Mouse (Mus musculus) spleen, adult 2 months (tissue): ENCODE data around the gene Vps35l. TPM values are rescaled to one million over a fixed set of nuclear protein-coding genes. Genes with fewer than 3 reads are reported as not detected.

Experiments
- DNase-seq, 2 experiments: peaks; one replicate each; pipeline versions ENCODE4 v3.0.0 to v3.0.0-alpha.2; 2012 to 2021; ENCODE audit warnings: low spot score in 2 of 2, low read depth in 1 of 2
- H3K27ac ChIP-seq: fragments of 200-500 bp; 2 replicates; pipeline ENCODE4 v1.5.1; 2012; ENCODE audit warnings: low read length, inconsistent platforms; ENCODE audit not compliant: insufficient read depth
- H3K27me3 ChIP-seq: fragments of 200-500 bp; 2 replicates; pipeline ENCODE4 v1.6.1; 2012; ENCODE audit warnings: mild to moderate bottlenecking, moderate library complexity, low read length, inconsistent platforms; ENCODE audit not compliant: control insufficient read depth, insufficient read depth
- H3K36me3 ChIP-seq: fragments of 200-500 bp; 2 replicates; pipeline ENCODE4 v1.6.1; 2012; ENCODE audit warnings: mild to moderate bottlenecking, low read length, inconsistent platforms; ENCODE audit not compliant: control insufficient read depth, insufficient read depth
- H3K4me1 ChIP-seq: fragments of 200-500 bp; 2 replicates; pipeline ENCODE4 v1.6.1; 2011; ENCODE audit warnings: inconsistent platforms; ENCODE audit not compliant: control insufficient read depth, insufficient read depth, insufficient read length
- H3K4me3 ChIP-seq: fragments of 200-500 bp; 2 replicates; pipeline ENCODE4 v1.5.1; 2011; ENCODE audit warnings: mild to moderate bottlenecking, inconsistent platforms; ENCODE audit not compliant: insufficient read depth, insufficient read length; ENCODE audit errors: extremely low read depth
- CTCF ChIP-seq: fragments of 200-500 bp; IDR thresholded peaks from 2 replicates; pipeline ENCODE4 v1.5.1; 2011; ENCODE audit warnings: mild to moderate bottlenecking, inconsistent platforms; ENCODE audit not compliant: insufficient read depth, insufficient read length, insufficient replicate concordance; ENCODE audit errors: extremely low read depth
- POLR2A ChIP-seq: fragments of 200-500 bp; IDR thresholded peaks from 2 replicates; pipeline ENCODE4 v1.6.1; 2011; ENCODE audit warnings: low read depth, low read length, inconsistent platforms
- whole genome bisulfite sequencing: fragments of 180-500 bp; shearing (Covaris S2); methylation state at CpG from one replicate; pipeline ENCODE4 v1.1.7; 2018; 5-methylcytosine and 5-hydroxymethylcytosine counted together
- polyA plus RNA-seq: library from polyadenylated mRNA; depleted of rRNA; stranded (reverse); fragments of >200 nt; gene quantifications from 2 replicates; pipeline ENCODE4 v1.2.3, GENCODE M21; 2012

The Vps35l gene
- polyA plus RNA-seq, 1 experiment, result 27.6 TPM

GRCm38 (mm10) chr7:118786091-118786490 lies 46.1 kb downstream of the Vps35l start:
- 93% methylated on average over 6 of the region's 6 CpGs for WGBS
- TF ChIP-seq CTCF, result no peak
- TF ChIP-seq POLR2A, result no peak
- H3K4me3 ChIP-seq, result no peak overlapping the region
- H3K27ac ChIP-seq, result no peak overlapping the region
- no peaks in the 10 kb centered on the region for H3K4me1 ChIP-seq
- peaks cover 8% of the 10 kb centered on the region; the same call in 1 of the 2 replicates for H3K36me3 ChIP-seq
- H3K27me3 ChIP-seq, result no peaks in the 10 kb centered on the region
- no peak for DNase-seq

- no peaks in the 10 kb centered on the region for H3K4me1 ChIP-seq
- WGBS, result 94% methylated on average over 5 of the region's 5 CpGs
- no peak overlapping the region for H3K27ac ChIP-seq
- peaks cover 11% of the 10 kb centered on the region for H3K36me3 ChIP-seq
- no peak for TF ChIP-seq POLR2A
- no peak for TF ChIP-seq CTCF
- no peak overlapping the region for H3K4me3 ChIP-seq
- no peaks in the 10 kb centered on the region for H3K27me3 ChIP-seq
- no peak for DNase-seq
These were observed 47.3 kb downstream of the Vps35l start for GRCm38 (mm10) chr7:118787326-118787725.

- Histone ChIP-seq H3K27me3 (no peaks in the 10 kb centered on the region), H3K27ac (no peak overlapping the region), H3K4me3 (no peak overlapping the region), H3K4me1 (no peaks in the 10 kb centered on the region), H3K36me3 (peaks cover 13% of the 10 kb centered on the region)
- WGBS, result 85% methylated on average over 7 of the region's 7 CpGs
- TF ChIP-seq POLR2A, result no peak
- TF ChIP-seq CTCF, result no peak
- DNase-seq, result no peak
These were observed 48.5 kb downstream of the Vps35l start for GRCm38 (mm10) chr7:118788481-118788880.

GRCm38 (mm10) chr7:118790292-118790691 lies 50.3 kb downstream of the Vps35l start:
- H3K4me3 ChIP-seq, result no peak overlapping the region

GRCm38 (mm10) chr7:118793899-118794298 lies 53.9 kb downstream of the Vps35l start:
- Histone ChIP-seq H3K36me3 (peaks cover 14% of the 10 kb centered on the region), H3K27ac (no peak overlapping the region)
- 94% methylated on average over 8 of the region's 8 CpGs for WGBS

More at GRCm38 (mm10) chr7:118790292-118790691, 50.3 kb downstream of the Vps35l start:
- Histone ChIP-seq H3K27ac (no peak overlapping the region), H3K36me3 (peaks cover 13% of the 10 kb centered on the region), H3K27me3 (no peaks in the 10 kb centered on the region), H3K4me1 (no peaks in the 10 kb centered on the region)
- DNase-seq, result no peak
- TF ChIP-seq POLR2A (no peak), CTCF (no peak)
- WGBS, result 94% methylated on average over 5 of the region's 5 CpGs

GRCm38 (mm10) chr7:118795779-118796178 lies 55.8 kb downstream of the Vps35l start:
- Histone ChIP-seq H3K36me3 (peaks cover 18% of the 10 kb centered on the region), H3K27me3 (no peaks in the 10 kb centered on the region), H3K27ac (no peak overlapping the region), H3K4me1 (peaks cover 3% of the 10 kb centered on the region; the same call in 1 of the 2 replicates), H3K4me3 (no peak overlapping the region)
- TF ChIP-seq POLR2A (no peak), CTCF (no peak)
- WGBS, result 91% methylated on average over 8 of the region's 8 CpGs
- no peak for DNase-seq

More at GRCm38 (mm10) chr7:118793899-118794298, 53.9 kb downstream of the Vps35l start:
- no peak for TF ChIP-seq CTCF
- no peak for TF ChIP-seq POLR2A
- no peak overlapping the region for H3K4me3 ChIP-seq
- no peak for DNase-seq
- peaks cover 3% of the 10 kb centered on the region; the same call in 1 of the 2 replicates for H3K4me1 ChIP-seq
- no peaks in the 10 kb centered on the region for H3K27me3 ChIP-seq

GRCm38 (mm10) chr7:118796838-118797237 lies 56.8 kb downstream of the Vps35l start:
- no peak for DNase-seq
- Histone ChIP-seq H3K4me3 (no peak overlapping the region), H3K27me3 (no peaks in the 10 kb centered on the region), H3K27ac (no peak overlapping the region), H3K4me1 (peaks cover 3% of the 10 kb centered on the region; the same call in 1 of the 2 replicates), H3K36me3 (peaks cover 18% of the 10 kb centered on the region)
- WGBS, result 83% methylated on average over 9 of the region's 9 CpGs
- no peak for TF ChIP-seq POLR2A
